Mouse (Mus musculus) layer of hippocampus, adult 8-10 months (tissue): Measurements from ENCODE around the gene Ripor2. TPM values are rescaled to one million over a fixed set of nuclear protein-coding genes. Genes with fewer than 3 reads are reported as not detected.

Experiments used
- DNase-seq, 2 experiments: peaks; one replicate each; pipeline ENCODE4 v3.0.0; 2022; ENCODE audit warnings: low spot score in 2 of 2
- total RNA-seq, 4 experiments: library from RNA; stranded (reverse); gene quantifications; 2 replicates each; pipeline ENCODE4 v1.2.4; 2022

Gene Ripor2
- total RNA-seq, 4 experiments from 2014 or later: 69.2 to 92.1 (median 76.4) TPM

GRCm38 (mm10) chr13:24584403-24584802 lies 2.4 kb downstream of the Ripor2 start:
- no peak for DNase-seq

DNA sequence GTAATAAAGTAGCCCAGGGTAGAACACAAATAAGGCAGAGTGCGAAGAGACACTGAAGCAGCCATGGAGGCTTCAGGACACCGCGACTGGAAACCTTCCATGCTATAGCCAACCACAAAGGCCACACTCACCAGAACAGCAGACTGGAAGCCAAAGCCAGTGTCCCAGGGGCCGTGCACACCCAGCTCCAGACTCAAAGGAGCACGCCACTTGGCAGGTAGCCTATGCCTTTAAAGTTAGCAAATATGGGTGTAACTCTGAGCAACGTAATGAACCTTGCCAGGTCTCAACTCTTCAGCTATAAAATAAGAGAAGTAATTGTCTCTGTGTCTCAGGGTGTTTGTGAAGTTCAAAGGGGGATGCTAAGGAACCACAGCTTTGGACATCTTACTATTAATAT lies 2.9 kb downstream of the Ripor2 start:
- DNase-seq: no peak

- no peak for DNase-seq
Measured at GRCm38 (mm10) chr13:24585369-24585768, 3.4 kb downstream of the Ripor2 start.

DNA sequence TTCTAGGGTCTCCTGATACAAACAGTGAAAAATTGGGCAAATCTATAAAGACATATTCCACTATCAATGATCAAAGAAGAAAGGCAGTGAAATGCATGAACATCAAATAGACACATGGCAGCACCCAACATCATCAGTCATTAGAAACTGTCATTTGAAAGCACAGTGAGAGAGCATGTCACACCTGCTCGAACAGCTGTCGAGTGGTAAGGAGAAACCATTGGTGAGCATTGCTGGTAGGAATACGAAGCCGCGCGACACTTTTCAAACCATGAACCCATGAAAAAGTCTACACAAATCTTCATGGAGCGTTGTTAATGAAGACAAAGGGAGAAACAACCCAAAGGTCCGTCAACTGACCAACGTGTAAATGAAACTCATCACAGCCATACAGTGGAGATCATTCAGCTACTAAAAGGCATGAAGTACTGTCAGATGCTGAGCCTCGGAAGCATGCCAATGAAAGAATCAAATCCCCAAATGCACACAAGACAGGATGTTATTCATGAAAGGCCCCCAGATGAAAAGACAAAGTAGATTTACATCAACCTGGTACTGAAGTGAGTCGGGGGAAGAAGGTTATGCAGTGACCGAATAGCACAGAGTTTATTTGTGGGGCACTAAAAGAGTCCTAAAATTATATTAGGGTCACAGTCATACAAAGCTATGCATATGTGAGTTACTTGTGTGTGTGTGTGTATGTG lies 5.4 kb downstream of the Ripor2 start:
- DNase-seq: no peak

DNA sequence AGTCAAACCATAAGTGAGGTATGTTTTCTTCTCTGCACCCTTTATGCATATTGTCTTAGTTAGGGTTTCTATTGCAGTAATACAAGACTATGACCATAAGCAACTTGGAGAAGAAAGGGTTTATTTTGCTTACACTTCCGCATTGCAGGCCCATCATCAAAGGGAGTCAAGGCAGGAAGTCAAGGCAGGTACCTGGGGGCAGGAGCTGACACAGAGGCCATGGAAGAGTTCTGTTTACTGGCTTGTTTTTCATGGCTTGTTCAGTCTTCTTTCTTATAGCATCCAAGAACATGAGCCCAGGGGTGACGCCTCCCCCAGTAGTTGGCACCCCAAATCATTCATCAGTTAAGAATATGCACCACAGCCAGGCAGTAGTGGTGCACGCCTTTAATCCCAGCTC lies 6.6 kb downstream of the Ripor2 start:
- DNase-seq: no peak

DNA sequence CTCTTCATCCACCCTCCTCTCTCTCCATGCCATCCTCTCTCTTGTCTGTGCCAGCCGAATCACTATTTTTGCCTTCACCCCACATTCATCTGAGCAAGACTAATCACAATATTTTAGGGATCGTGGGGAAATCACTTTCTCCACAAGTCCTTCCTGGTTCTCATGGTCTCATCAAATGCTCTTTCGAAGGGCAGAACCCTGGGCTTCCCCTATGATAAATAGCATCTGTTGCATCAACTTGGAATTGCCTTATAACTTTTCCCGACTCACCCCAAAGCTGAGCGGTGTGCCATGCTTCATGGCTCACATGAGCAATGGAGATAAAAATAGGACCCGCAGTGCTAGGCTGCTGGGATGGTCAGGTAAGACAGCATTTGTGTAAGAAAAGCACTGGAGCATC lies 9.7 kb downstream of the Ripor2 start:
- DNase-seq: no peak

DNA sequence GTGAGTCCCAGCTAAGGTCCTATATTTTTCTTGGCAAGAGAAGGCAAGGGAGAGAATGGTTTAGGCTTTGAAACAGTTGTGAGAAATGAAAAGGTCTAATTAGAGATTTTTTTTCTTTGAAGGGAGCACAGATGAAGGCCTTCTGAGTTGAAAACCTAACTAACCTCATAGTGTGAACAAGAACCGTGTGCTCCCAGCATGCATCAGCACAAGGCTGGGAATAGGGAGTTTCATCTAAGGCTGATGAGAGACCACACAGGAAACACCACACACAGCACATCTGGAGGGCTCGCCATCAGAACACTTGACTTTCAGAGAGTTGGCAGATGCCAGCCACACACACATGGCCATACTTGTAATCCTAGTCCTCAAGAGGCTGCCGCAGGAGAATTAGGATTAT lies 12.3 kb downstream of the Ripor2 start:
- no peak for DNase-seq

GRCm38 (mm10) chr13:24599631-24600041 lies 17.6 kb downstream of the Ripor2 start:
- no peak for DNase-seq

GRCm38 (mm10) chr13:24602978-24603377 lies 21.0 kb downstream of the Ripor2 start:
- DNase-seq: no peak

DNA sequence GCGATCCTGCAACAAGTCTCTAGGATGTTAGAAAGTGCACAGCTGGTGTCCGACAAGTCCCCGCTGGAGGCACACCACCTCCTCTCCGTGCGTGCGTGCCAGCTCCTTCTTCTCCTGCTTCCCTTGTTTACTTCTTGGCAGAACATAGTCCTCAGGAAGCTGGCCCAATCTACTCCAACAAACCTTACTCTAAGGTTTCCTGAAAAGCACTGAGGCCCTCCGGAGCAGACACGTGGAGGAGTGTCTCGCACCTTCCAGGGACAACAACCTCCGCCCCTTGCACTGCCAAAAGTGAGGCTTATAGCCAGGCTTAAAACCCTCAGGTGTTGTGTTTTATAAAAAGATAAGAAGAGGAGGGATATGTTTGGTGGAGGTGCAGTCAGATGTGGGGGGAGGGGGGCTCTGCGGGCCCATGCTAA lies 21.6 kb downstream of the Ripor2 start:
- DNase-seq: peak in 1 of 2 experiments; percentile 28

- DNase-seq: no peak
Measured at GRCm38 (mm10) chr13:24604096-24604495, 22.1 kb downstream of the Ripor2 start.

- no peak for DNase-seq
Measured at GRCm38 (mm10) chr13:24604761-24605591, 23.0 kb downstream of the Ripor2 start.

DNA sequence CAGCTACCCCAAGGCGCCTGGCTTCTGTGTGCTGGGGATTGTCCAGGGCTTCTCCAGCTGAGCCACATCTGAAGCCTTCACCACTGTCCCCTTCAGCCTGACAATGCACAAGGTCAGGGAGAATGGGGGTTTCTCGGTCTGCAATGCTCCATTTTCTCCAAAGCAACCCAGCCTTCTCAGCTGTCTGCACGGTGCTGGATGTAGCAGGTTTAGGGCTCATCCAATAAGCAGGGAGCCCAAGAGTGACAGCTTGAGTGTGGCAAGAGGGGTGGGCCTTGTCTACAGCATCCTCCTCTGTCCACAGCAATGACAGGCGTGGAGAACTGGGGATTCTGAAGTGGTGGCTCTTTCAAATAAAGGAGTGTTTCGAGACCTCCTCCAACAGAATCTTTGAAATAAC lies 23.8 kb downstream of the Ripor2 start:
- no peak for DNase-seq

- DNase-seq: no peak
Measured at GRCm38 (mm10) chr13:24607961-24608360, 26.0 kb downstream of the Ripor2 start.

- DNase-seq: no peak
Measured at GRCm38 (mm10) chr13:24608709-24609108, 26.7 kb downstream of the Ripor2 start.

DNA sequence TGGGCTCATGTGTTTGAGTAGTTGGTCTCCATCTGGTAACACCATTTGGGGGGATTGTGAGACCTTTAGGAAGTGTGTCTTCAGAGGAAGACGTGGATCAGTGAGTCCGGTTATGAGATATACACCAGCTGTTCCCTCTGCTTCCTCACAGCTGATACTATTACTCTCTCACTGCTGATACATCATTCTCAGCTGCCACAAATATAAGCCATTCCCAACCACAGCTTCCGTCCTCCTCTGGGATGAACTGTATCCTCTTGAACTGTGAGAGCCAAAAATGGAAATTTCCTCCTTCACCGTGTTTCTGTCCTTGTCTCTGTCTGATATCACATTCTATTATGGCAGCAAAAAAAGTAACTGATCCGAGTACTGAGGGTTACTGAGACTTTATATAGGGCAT lies 28.9 kb downstream of the Ripor2 start:
- no peak for DNase-seq

- no peak for DNase-seq
Measured at GRCm38 (mm10) chr13:24613031-24613430, 31.0 kb downstream of the Ripor2 start.

- no peak for DNase-seq
Measured at GRCm38 (mm10) chr13:24613433-24613832, 31.4 kb downstream of the Ripor2 start.

- no peak for DNase-seq
Measured at GRCm38 (mm10) chr13:24613927-24614780, 32.2 kb downstream of the Ripor2 start.

GRCm38 (mm10) chr13:24615921-24616565 lies 34.1 kb downstream of the Ripor2 start:
- DNase-seq: no peak

DNA sequence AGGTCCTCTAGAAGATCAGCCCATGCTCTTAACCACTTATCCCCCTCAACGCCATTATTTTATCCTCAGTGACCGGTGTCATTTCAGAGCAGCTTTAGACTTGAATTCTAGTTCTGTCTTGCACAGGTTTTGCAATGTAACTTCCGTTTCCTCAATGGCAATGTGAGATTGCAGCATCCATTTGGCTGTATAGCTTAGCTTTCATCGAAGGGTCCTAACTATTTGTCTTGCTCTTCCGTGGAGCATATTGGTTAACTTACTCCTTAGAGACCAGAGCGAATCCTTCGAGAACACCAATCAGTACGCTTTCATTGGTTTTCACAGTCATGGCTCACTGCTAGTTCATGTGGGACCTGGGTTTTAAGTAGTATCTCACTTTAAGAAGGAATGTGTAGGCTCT lies 34.7 kb downstream of the Ripor2 start:
- no peak for DNase-seq
